Mouse (Mus musculus) heart, postnatal 0 days (tissue): ENCODE measurements around the gene Nisch. TPM values are rescaled to one million over a fixed set of nuclear protein-coding genes. Genes with fewer than 3 reads are reported as not detected.

Experiments used
- ATAC-seq: fragments of 200-750 bp; cut with Nextera tagmentation; 2 replicates; pipeline ENCODE4 v1.8.0; 2017; ENCODE audit warnings: low read depth, moderate number of reproducible peaks, moderate library complexity; ENCODE audit not compliant: insufficient read depth
- DNase-seq: peaks from one replicate; pipeline ENCODE4 v3.0.0-alpha.2; 2016; ENCODE audit warnings: low spot score
- H3K27ac ChIP-seq: fragments of 300-500 bp; sonication (generic); 2 replicates; pipeline ENCODE4 v1.5.1; 2014; ENCODE audit warnings: low read depth, mild to moderate bottlenecking
- H3K27me3 ChIP-seq: fragments of 300-500 bp; sonication (generic); 2 replicates; pipeline ENCODE4 v1.6.1; 2014; ENCODE audit warnings: low read length, mixed read lengths; ENCODE audit not compliant: control insufficient read depth, insufficient read depth
- H3K36me3 ChIP-seq: fragments of 300-500 bp; sonication (generic); replicated peaks from 2 replicates; pipeline ENCODE4 v1.6.1; 2014; ENCODE audit warnings: low read length, mixed read lengths; ENCODE audit not compliant: control insufficient read depth, insufficient read depth
- H3K4me1 ChIP-seq: fragments of 300-500 bp; sonication (generic); 2 replicates; pipeline ENCODE4 v1.6.1; 2014; ENCODE audit warnings: antibody characterized with exemption; ENCODE audit not compliant: control insufficient read depth, insufficient read depth
- H3K4me2 ChIP-seq: fragments of 300-500 bp; sonication (generic); 2 replicates; pipeline ENCODE4 v1.6.1; 2014; ENCODE audit warnings: low read depth, mild to moderate bottlenecking, low read length, moderate library complexity
- H3K4me3 ChIP-seq: fragments of 300-500 bp; sonication (generic); 2 replicates; pipeline ENCODE4 v1.5.1; 2014; ENCODE audit warnings: low read depth, low read length
- H3K9ac ChIP-seq: fragments of 300-500 bp; sonication (generic); replicated peaks from 2 replicates; pipeline ENCODE4 v1.6.1; 2014; ENCODE audit warnings: low read depth, low read length, mixed read lengths
- H3K9me3 ChIP-seq: fragments of 300-500 bp; sonication (generic); replicated peaks from 2 replicates; pipeline ENCODE4 v1.6.1; 2016; ENCODE audit warnings: low read length; ENCODE audit not compliant: control insufficient read depth
- CTCF ChIP-seq: IDR thresholded peaks from 2 replicates; pipeline ENCODE4 v1.5.1; 2016; ENCODE audit warnings: antibody characterized with exemption, control low read depth, low read depth
- EP300 ChIP-seq: IDR thresholded peaks from 2 replicates; pipeline ENCODE4 v1.6.1; 2016; ENCODE audit warnings: antibody characterized with exemption, low read depth
- WGBS: fragments of 180-500 bp; shearing (Covaris S2); extraction: QIAGEN DNeasy Blood & Tissue Kit; methylation state at CpG from one replicate; pipeline ENCODE4 v1.1.7; 2014; 5-methylcytosine and 5-hydroxymethylcytosine counted together
- polyA plus RNA-seq: library from polyadenylated mRNA; unstranded; fragments of >200 nt; fragmentation: Nextera tagmentation; extraction: Ambion mirVana; gene quantifications from 2 replicates; pipeline ENCODE4 v1.2.1, GENCODE M21; 2015
- total RNA-seq: library from RNA; depleted of rRNA; stranded (reverse); fragments of >200 nt; gene quantifications from 2 replicates; pipeline ENCODE4 v1.2.3, GENCODE M21; 2014; ENCODE audit warnings: low replicate concordance

Nisch gene
- total and polyA plus RNA-seq, 2 experiments from 2014 or later, result 171 to 338 TPM

- no peak overlapping the region for H3K27ac ChIP-seq
- H3K4me3 ChIP-seq, result no peak overlapping the region
- peaks cover 96% of the 10 kb centered on the region for H3K36me3 ChIP-seq
- 0 out of 2 replicates have a peak, but pooled peaks cover 2% of the 10 kb centered on the region for H3K4me1 ChIP-seq
- no peaks in the 10 kb centered on the region for H3K9me3 ChIP-seq
- WGBS, result 72% methylated on average over 12 of the region's 12 CpGs
- ATAC-seq (0 out of 2 replicates have a peak, but pooled peaks have one; percentile 27), DNase-seq (no peak)
- no peak overlapping the region for H3K4me2 ChIP-seq
- no peaks in the 10 kb centered on the region for H3K27me3 ChIP-seq
- no peak for TF ChIP-seq CTCF
- H3K9ac ChIP-seq, result no peak overlapping the region
Measured at GRCm38 (mm10) chr14:31179677-31180365, 36.9 kb downstream of the Nisch start.

- no peak for DNase-seq
- Histone ChIP-seq H3K36me3 (peaks cover 96% of the 10 kb centered on the region), H3K4me1 (no peaks in the 10 kb centered on the region), H3K4me3 (no peak overlapping the region), H3K27me3 (no peaks in the 10 kb centered on the region), H3K4me2 (no peak overlapping the region), H3K9ac (no peak overlapping the region), H3K27ac (no peak overlapping the region), H3K9me3 (no peaks in the 10 kb centered on the region)
- ATAC-seq, result no peak
- WGBS, result 85% methylated on average over 5 of the region's 5 CpGs
- TF ChIP-seq CTCF, result no peak
- no peak for TF ChIP-seq EP300
Measured at GRCm38 (mm10) chr14:31177715-31178114, 39.0 kb downstream of the Nisch start.

GRCm38 (mm10) chr14:31177287-31177686 lies 39.5 kb downstream of the Nisch start:
- ATAC-seq (no peak), DNase-seq (no peak)
- Histone ChIP-seq H3K27me3 (no peaks in the 10 kb centered on the region), H3K9ac (no peak overlapping the region), H3K4me2 (no peak overlapping the region), H3K4me3 (no peak overlapping the region), H3K27ac (no peak overlapping the region), H3K4me1 (no peaks in the 10 kb centered on the region), H3K36me3 (peaks cover 96% of the 10 kb centered on the region), H3K9me3 (no peaks in the 10 kb centered on the region)
- WGBS, result 75% methylated on average over 16 of the region's 16 CpGs
- no peak for TF ChIP-seq CTCF
- TF ChIP-seq EP300, result no peak

GRCm38 (mm10) chr14:31173537-31173936 lies 43.2 kb downstream of the Nisch start:
- ATAC-seq, result no peak
- peaks cover 84% of the 10 kb centered on the region for H3K36me3 ChIP-seq
- no peaks in the 10 kb centered on the region for H3K4me1 ChIP-seq

GRCm38 (mm10) chr14:31172781-31173455 lies 43.8 kb downstream of the Nisch start:
- TF ChIP-seq CTCF, result no peak
- no peak for TF ChIP-seq EP300
- ATAC-seq (peak; percentile 21), DNase-seq (no peak)
- no peaks in the 10 kb centered on the region for H3K9me3 ChIP-seq
- H3K27ac ChIP-seq, result peak overlapping the region; percentile 46; the same call in 1 of the 2 replicates
- H3K4me2 ChIP-seq, result no peak overlapping the region
- WGBS, result 43% methylated on average over 18 of the region's 18 CpGs
- no peaks in the 10 kb centered on the region for H3K27me3 ChIP-seq
- H3K9ac ChIP-seq, result no peak overlapping the region
- H3K4me3 ChIP-seq, result no peak overlapping the region
- H3K36me3 ChIP-seq, result peaks cover 80% of the 10 kb centered on the region
- no peaks in the 10 kb centered on the region for H3K4me1 ChIP-seq

More at GRCm38 (mm10) chr14:31173537-31173936, 43.2 kb downstream of the Nisch start:
- no peak for DNase-seq
- Histone ChIP-seq H3K4me3 (no peak overlapping the region), H3K9me3 (no peaks in the 10 kb centered on the region), H3K4me2 (no peak overlapping the region), H3K27ac (peak overlapping the region; percentile 46; the same call in 1 of the 2 replicates), H3K9ac (no peak overlapping the region), H3K27me3 (no peaks in the 10 kb centered on the region)
- 74% methylated on average over 7 of the region's 7 CpGs for WGBS
- no peak for TF ChIP-seq EP300
- no peak for TF ChIP-seq CTCF
